Mouse (Mus musculus) skeletal muscle tissue, adult 2 months (tissue): ENCODE measurements around the gene Pcbp3.
A peak's percentile ranks its signal among the peaks of the same experiment; 100 is the strongest.

Source experiments
- DNase-seq: peaks from one replicate; pipeline ENCODE4 v3.0.0-alpha.2; 2012; ENCODE audit warnings: low read depth, low spot score

The Pcbp3 gene

GRCm38 (mm10) chr10:76931122-76931521, 30.6 kb downstream of the Pcbp3 start:
- DNase-seq, result peak; percentile 67

DNA sequence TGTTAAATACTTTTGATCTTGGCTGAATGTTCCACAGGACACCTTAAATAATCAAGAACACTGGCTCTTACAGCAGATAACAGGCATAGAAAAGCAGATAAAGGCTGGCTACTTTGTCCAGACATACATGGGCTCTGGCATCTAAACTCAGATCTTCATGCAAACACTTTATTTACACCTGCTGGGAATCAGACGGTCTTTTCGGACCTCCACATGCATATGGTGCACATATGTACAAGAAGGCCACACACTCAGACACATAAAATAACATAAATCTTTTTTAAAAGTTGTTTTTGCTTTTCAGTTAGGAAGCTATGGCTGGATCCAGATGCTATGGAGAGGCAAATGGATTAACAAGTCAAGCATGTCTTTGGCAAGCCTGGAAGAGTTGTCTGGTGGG, 37.2 kb downstream of the Pcbp3 start:
- no peak for DNase-seq

DNA sequence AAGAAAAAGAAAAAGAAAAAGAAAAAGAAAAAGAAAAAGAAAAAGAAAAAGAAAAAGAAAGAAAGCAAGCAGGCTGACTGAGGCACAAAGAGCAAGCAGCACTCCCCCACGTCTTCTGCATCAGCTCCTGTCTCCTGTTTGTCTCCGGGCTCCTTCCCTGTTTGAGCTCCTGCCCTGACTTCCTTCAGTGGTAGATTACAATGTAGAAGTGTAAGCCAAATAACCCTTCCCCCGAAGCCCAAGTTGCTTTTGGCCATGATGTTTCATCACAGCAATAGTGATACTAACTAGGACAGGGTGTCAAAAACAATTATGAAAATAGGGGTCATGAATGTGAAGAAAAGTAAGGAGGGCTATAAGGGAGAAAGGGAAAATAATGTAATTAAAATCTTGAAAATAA, 43.6 kb downstream of the Pcbp3 start:
- DNase-seq, result no peak

- no peak for DNase-seq
These were observed 55.3 kb downstream of the Pcbp3 start for GRCm38 (mm10) chr10:76906434-76906833.

GRCm38 (mm10) chr10:76905935-76906341, 55.7 kb downstream of the Pcbp3 start:
- DNase-seq, result no peak

GRCm38 (mm10) chr10:76903694-76904093, 58.0 kb downstream of the Pcbp3 start:
- no peak for DNase-seq

GRCm38 (mm10) chr10:76903099-76903498, 58.6 kb downstream of the Pcbp3 start:
- DNase-seq, result peak; percentile 34

DNA sequence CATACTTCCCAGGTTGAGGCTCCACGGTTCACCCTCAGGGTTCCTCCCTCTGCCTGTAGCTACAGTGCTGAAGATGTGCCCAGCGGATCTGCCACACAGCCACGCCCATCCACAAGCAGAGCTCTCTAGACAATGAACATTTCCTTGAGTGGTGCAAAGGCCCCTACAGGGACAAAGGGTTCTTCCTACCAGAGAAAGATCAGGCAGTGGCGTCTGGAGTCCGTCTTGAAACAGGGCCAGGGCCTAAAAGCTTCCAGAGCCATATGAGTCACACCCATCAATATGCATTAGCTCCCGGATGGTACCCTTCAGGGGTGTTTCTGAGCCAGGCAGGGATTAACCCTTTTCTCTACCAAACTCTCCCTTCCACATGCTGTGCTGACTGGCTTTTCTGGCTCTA, 59.1 kb downstream of the Pcbp3 start:
- no peak for DNase-seq

DNA sequence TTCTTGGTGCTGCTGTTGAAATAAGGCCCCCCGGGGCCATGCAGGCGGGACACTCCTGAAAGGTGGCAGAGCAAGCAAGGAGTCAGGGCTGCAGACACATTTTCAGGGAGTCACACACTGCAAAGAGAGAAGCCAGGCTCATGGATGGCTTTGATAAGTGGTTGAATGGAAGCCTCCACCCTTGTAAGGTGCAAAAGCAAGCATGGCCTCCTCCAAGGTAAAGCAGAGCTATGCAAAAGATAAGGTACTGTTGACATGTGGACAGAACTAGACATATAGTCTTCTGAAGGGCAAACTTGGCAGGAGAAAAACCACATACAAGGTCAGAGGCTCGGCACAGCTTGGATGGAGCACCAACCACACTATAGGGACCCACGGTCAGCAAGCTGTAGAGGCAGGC, 63.3 kb downstream of the Pcbp3 start:
- no peak for DNase-seq

DNA sequence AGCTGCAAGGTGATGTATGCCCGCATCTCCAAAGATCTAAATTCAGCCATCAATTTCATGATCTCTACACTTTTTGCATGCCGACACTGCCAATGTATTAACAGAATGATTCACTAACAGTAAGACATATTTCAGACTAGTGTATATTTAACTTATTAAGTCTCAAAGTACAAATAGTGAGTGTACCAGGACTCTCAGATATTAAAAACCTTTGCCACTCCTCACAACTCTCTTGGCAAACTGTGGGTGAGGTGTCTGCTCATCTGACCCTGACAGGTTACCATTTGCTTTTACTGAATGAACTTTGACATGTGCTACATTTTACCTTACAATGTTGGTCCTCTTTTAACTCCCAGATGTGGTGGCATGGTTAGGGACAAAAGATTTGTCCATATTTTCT, 70.2 kb downstream of the Pcbp3 start:
- DNase-seq, result no peak

DNA sequence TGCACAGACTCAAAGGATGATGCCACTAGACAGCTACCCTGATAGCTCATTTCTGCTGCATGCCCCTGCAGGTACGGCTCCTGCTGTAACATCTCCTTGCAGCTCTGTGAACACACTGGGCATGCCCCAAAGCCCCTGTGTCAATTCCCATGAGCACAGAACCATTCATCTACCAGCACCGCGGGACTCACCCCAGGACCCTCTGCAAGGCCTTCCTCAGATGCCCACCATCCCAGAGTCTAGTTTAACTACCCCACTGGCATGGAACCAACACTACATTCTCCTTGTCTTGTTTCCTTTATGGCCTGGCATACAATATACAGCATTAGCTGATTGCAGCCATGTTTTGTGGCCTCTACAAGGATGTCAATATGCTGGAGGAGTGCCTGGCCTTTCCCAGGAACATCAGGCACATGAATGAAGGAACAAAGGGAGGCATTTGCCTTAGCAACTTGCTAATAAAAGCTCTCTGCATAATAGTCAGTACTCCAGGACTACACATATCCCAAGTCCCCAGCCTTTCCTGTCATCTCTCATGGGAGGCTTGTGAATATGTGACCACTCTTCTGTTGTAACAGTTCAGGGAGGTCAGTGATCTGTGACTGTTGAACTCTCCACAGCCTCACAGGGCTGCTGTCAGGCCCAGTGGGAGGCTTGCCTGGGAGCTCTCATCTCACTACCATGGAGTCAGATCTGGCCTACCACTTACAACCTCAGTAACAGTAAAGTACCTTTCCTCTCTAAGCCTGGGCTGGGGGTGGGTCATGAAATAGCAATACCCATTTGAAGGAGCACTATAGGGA, 78.0 kb downstream of the Pcbp3 start:
- DNase-seq, result no peak

- DNase-seq, result no peak
These were observed 78.8 kb downstream of the Pcbp3 start for GRCm38 (mm10) chr10:76882644-76883441.

GRCm38 (mm10) chr10:76881900-76882299, 79.8 kb downstream of the Pcbp3 start:
- no peak for DNase-seq

GRCm38 (mm10) chr10:76875310-76875709, 86.4 kb downstream of the Pcbp3 start:
- no peak for DNase-seq

DNA sequence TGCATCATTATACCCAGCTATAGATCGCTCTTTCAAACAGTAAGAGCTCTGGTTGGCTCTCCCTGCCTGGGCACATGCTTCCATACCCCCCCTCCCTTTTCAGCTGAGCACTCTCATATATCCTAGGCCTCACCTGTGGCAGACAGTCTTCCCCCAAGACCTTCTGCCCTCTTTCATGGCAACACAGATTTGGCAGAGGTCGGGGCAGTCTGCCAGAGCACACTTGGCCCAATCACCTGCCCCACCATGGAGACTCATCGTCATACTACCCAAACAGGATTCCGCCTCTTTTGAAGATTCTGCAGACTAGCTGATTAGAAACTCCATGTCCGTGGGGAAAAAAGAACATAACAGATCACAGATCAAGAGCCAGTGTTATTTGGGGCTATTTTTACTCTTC, 86.8 kb downstream of the Pcbp3 start:
- no peak for DNase-seq

DNA sequence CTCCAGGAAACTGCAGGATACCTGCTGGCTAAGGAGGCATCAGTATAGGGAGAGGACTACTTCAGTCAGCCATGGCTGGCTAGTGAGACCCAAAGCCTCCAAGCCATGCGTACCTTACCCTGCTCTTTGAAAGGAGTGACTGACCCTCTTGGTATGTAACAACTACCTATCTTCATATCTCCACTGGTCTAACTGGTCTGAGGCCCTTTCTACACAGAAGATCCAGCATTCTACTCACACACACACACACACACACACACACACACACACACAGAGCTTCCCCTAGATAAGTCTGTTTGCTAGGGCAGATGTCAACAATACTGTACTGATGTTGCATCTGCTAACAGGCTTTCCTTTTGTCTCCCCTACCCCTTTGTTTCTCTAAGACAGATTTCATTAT, 87.3 kb downstream of the Pcbp3 start:
- no peak for DNase-seq

DNA sequence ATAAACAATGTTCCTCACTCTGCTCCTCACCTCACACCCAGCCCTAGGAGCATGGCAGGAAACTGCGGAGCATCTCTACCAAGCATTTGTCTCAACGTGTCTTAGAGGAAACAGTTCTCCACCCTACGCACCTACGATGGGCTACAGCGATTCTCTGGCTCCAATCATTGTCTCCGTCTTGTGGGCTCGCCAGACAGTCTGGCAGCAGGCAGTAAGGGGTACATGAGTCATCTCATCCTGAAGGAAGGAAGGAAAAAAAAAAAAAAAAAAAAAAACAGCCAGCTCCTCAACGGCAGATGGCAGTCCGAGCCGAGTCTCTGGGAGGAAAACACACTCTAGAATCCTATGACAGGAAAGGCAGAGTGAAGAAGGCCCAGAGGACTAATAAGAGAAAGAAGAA, 87.7 kb downstream of the Pcbp3 start:
- DNase-seq, result no peak

DNA sequence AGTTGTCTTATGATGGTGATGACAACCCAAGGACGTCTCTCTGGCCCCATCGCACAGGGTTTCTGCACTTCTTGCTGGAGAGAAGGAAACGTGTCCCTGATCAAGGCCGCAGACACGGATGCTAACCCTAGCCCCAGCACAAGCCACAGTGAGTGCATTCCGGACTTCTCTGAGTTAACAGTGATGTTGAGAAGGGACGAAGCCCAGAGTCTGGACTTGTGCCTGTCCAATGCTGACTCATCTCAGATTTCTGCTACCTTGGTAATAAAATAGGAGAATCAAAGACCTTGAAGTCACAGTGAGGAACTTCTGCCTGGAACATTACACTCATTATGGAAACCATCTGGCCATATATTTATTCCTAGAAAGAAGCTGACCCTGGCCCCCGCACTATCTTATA, 89.0 kb downstream of the Pcbp3 start:
- no peak for DNase-seq

DNA sequence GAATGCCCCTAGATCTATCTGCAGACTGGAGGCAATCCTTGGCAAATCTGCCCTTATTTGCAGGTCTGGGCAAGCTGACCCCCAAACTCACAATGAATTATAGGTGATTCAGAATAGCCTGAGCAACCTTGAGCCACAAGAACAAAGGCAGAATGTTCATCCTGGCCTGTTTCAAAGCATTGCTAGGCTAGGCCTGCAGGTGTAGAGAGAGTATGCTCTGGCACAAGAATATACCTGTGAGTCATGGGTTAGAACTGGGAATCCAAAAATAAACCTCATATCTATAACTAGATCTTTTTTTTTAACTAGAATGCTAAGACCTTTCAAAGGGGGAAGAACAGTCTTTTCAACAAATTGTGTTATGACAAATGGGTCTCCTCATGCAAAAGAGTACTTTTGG, 95.8 kb downstream of the Pcbp3 start:
- no peak for DNase-seq

- DNase-seq, result no peak
These were observed 100.7 kb downstream of the Pcbp3 start for GRCm38 (mm10) chr10:76860998-76861397.

GRCm38 (mm10) chr10:76859355-76860127, 102.1 kb downstream of the Pcbp3 start:
- DNase-seq, result no peak

- no peak for DNase-seq
These were observed 103.8 kb downstream of the Pcbp3 start for GRCm38 (mm10) chr10:76857879-76858278.
